Mouse (Mus musculus) intestine, embryonic 15.5 days (tissue): ENCODE measurements around the gene Prune1. TPM values are rescaled to one million over a fixed set of nuclear protein-coding genes. Genes with fewer than 3 reads are reported as not detected.

ENCODE experiments used
- ATAC-seq: fragments of 200-750 bp; cut with Nextera tagmentation; 2 replicates; pipeline ENCODE4 v1.8.0; 2017; ENCODE audit warnings: moderate TSS enrichment, moderate library complexity
- H3K27ac ChIP-seq: fragments of 300-500 bp; sonication (generic); 2 replicates; pipeline ENCODE4 v1.5.1; 2015; ENCODE audit warnings: mild to moderate bottlenecking, inconsistent platforms
- H3K27me3 ChIP-seq: fragments of 300-500 bp; sonication (generic); replicated peaks from 2 replicates; pipeline ENCODE4 v1.6.1; 2015; ENCODE audit warnings: inconsistent platforms
- H3K36me3 ChIP-seq: fragments of 300-500 bp; sonication (generic); 2 replicates; pipeline ENCODE4 v1.6.1; 2015; ENCODE audit warnings: inconsistent platforms
- H3K4me1 ChIP-seq: fragments of 300-500 bp; sonication (generic); replicated peaks from 2 replicates; pipeline ENCODE4 v1.6.1; 2015; ENCODE audit warnings: inconsistent platforms
- H3K4me2 ChIP-seq: fragments of 300-500 bp; sonication (generic); replicated peaks from 2 replicates; pipeline ENCODE4 v1.6.1; 2015; ENCODE audit warnings: mild to moderate bottlenecking, inconsistent platforms
- H3K4me3 ChIP-seq: fragments of 300-500 bp; sonication (generic); replicated peaks from 2 replicates; pipeline ENCODE4 v1.5.1; 2015; ENCODE audit warnings: inconsistent platforms
- H3K9ac ChIP-seq: fragments of 300-500 bp; sonication (generic); 2 replicates; pipeline ENCODE4 v1.6.1; 2015; ENCODE audit warnings: inconsistent platforms
- H3K9me3 ChIP-seq: fragments of 300-500 bp; sonication (generic); 2 replicates; pipeline ENCODE4 v1.6.1; 2016; ENCODE audit warnings: inconsistent platforms
- WGBS: fragments of 180-500 bp; shearing (Covaris S2); methylation state at CpG from one replicate; pipeline ENCODE4 v1.1.7; 2015; 5-methylcytosine and 5-hydroxymethylcytosine counted together
- polyA plus RNA-seq: library from polyadenylated mRNA; unstranded; fragments of >200 nt; fragmentation: Nextera tagmentation; extraction: Ambion mirVana; gene quantifications from 2 replicates; pipeline ENCODE4 v1.2.1, GENCODE M21; 2015

The Prune1 gene
- polyA plus RNA-seq, 1 experiment from 2014 or later: 15.7 TPM

DNA sequence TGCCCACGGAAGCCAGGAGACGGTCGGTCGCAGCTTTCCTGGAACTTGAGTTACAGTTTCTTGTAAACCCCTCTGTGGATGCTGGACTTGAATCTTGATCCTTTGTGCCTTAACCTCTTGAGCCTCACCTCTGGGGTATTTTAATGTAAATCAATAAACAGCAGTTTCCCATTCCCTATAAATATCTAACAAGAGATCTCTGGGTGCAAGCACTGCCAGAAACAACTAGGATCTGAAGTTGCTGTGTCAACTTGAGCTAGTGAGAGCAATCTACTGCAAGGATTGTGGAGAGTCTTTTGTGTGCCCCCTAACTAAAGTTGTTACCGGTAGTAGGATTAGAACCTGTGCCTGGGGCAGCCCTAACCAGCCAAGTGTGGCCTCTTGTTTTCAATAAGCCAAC is 3.5 kb upstream of the Prune1 start:
- no peak for ATAC-seq
- no peaks in the 10 kb centered on the region for H3K9me3 ChIP-seq
- no peak overlapping the region for H3K4me3 ChIP-seq
- peaks cover 15% of the 10 kb centered on the region for H3K4me1 ChIP-seq
- peaks cover 9% of the 10 kb centered on the region for H3K36me3 ChIP-seq
- no peak overlapping the region for H3K27ac ChIP-seq
- H3K4me2 ChIP-seq: no peak overlapping the region
- H3K9ac ChIP-seq: 0 out of 2 replicates have a peak overlapping the region, but pooled peaks have one; percentile 10
- no peaks in the 10 kb centered on the region for H3K27me3 ChIP-seq
- WGBS: 87% methylated on average over 5 of the region's 5 CpGs

DNA sequence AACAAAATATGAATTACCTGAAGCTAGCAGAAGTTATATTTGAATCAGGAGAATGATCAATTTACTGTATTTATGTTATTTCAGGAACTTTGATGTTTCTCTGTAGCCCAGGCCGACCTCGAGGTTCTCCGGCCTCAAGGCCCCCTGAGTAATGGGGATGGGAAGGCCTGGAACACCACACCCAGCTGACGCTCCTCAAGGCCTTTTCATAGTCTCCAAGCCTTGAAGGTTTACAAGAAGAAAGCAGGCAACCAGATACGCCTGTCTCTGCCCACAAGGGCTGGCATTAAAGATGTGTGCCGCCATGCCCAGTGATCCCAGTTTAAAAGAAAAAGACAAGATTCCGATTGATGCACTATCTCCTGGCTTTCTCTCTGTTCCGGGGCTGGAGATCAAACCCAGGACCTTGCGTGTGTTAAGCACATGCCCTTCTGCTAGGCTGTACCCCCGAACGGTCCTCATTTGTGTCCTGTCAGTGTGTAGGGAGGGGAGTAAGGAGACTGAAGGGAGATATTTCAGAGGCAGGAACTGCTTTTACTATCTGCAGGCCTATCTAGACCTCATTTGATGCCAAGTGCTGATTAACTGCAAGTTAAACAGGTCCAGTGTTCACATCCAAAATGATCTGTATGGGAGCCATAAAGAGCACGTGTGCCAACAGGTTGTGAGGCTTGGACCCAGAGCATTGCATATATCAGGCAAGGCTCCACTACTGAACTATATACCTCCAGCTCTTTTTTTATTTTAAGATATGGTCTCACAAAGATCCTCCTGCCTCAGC is 2.8 kb upstream of the Prune1 start:
- 83% methylated on average over 12 of the region's 12 CpGs for WGBS
- Histone ChIP-seq H3K9ac (no peak overlapping the region), H3K4me2 (peak overlapping the region; percentile 79), H3K9me3 (no peaks in the 10 kb centered on the region), H3K27ac (no peak overlapping the region), H3K4me1 (peaks cover 15% of the 10 kb centered on the region), H3K27me3 (no peaks in the 10 kb centered on the region), H3K36me3 (peaks cover 9% of the 10 kb centered on the region), H3K4me3 (peak overlapping the region; percentile 60; the same call in 1 of the 2 replicates)
- no peak for ATAC-seq

DNA sequence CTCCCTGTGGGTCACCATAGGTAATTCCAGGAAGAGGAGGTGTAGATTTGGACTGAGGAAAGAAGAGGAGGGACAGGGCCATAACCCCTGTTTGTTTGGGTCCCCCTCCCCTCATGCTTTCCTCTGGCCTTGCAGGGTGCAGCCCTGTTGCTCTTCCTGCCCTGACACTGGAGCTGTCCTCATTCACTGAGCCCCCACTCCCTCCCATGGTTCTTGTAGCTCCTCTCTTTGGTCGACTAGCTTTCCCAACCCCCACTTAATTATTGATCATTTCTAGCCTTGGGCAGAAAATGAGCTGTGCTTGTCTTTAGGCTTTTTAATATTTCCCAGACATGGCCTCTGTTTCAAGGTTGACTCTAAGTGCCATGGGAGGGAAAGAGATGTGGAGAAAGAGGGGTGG is 2.2 kb upstream of the Prune1 start:
- H3K27ac ChIP-seq: peak overlapping the region; percentile 97
- H3K27me3 ChIP-seq: no peaks in the 10 kb centered on the region
- H3K4me2 ChIP-seq: peak overlapping the region; percentile 79
- WGBS: 0% methylated on average over 1 of the region's 1 CpGs
- ATAC-seq: no peak
- H3K4me1 ChIP-seq: peaks cover 15% of the 10 kb centered on the region
- peak overlapping the region; percentile 60 for H3K4me3 ChIP-seq
- peaks cover 9% of the 10 kb centered on the region for H3K36me3 ChIP-seq
- H3K9me3 ChIP-seq: no peaks in the 10 kb centered on the region
- H3K9ac ChIP-seq: peak overlapping the region; percentile 78

DNA sequence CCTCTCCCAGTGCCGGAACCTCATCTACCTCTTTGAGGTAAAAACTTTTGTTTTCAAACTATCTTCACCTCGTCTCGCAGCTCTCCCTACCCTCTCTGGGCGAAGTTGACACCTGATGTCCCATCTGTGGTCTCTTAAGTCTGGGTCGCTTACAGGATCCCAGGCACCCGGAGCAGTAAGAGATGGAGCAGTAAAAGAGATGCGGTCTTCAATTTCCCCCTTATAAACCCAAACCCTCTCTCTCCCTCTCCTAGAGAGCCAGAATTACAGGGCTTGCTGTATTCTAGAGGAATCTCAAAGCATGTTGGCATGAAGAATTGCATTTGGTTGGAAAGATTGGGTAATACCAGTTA is 1.7 kb upstream of the Prune1 start:
- H3K4me3 ChIP-seq: peak overlapping the region; percentile 60
- peaks cover 15% of the 10 kb centered on the region for H3K4me1 ChIP-seq
- peak overlapping the region; percentile 97 for H3K27ac ChIP-seq
- H3K9me3 ChIP-seq: no peaks in the 10 kb centered on the region
- no peak for ATAC-seq
- peak overlapping the region; percentile 78 for H3K9ac ChIP-seq
- H3K4me2 ChIP-seq: peak overlapping the region; percentile 79
- no peaks in the 10 kb centered on the region for H3K27me3 ChIP-seq
- WGBS: 3% methylated on average over 7 of the region's 7 CpGs
- peaks cover 7% of the 10 kb centered on the region for H3K36me3 ChIP-seq

DNA sequence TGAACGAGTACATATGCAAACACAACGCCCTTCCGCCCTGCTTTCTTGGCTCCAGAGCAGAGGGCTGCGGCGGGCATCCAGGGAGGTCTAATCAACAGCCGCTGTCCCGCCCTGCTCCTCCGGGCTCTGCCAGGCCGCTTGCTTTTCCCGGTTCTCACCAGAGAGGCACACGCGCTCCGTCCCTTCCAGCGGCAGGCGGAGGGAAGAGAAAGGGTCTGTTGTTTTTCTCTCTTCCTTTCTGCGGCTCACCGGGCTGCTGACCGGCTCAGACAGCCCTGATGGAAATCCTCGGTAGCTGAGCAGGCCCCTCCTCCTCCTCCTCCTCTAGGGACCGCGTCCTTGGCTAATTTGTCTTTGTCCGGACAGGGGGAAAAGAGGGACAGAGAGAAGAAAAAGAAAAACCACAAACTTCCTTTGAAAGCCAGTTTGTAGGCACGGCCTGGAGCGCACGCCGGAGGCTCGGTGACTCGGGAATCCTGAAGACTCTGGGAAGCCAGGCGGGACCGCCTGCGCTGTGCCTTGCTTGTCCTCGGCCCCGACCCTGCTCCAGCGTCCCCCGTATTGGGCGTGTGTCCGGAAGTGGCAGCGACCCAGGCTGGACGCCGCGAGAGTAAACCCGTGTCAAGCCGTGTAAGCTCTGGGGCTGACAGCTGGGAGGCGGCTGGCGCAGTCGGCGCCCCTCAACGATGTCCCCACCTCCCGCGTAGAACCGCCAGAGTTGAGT is 1.2 kb upstream of the Prune1 start:
- Histone ChIP-seq H3K27ac (peak overlapping the region; percentile 97), H3K9me3 (no peaks in the 10 kb centered on the region)

DNA sequence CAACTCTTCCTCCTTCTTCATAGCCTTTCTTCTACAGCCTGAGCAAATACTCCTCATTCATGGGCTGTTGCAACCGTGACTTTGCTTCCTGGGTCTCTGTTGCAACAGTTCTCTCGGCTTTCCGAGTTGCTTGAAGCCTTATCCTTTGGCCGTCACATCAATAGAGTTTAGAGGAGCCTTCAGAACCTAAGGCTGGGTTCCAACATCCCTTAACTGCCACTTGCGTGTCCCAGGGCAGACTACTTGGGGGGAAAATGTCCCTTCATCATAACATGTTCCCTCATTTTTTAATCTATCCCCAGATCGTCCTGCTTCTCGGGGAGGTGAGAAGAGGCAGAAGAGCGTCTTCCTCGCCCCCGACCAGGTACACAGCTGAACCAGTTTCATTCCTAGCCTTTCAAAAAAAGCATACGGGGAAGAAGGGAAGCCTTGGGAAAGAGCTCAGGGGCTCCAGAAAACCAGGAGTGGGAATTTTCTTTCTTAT is 547 bp upstream of the Prune1 start:
- Histone ChIP-seq H3K4me2 (peak overlapping the region; percentile 79), H3K27ac (peak overlapping the region; percentile 97), H3K9me3 (no peaks in the 10 kb centered on the region), H3K36me3 (no peaks in the 10 kb centered on the region), H3K27me3 (no peaks in the 10 kb centered on the region), H3K4me3 (peak overlapping the region; percentile 60), H3K4me1 (peaks cover 16% of the 10 kb centered on the region), H3K9ac (peak overlapping the region; percentile 78)
- under 1% methylated on average over 11 of the region's 11 CpGs for WGBS
- ATAC-seq: peak; percentile 14; the same call in 1 of the 2 replicates

More for the DNA sequence above, 1.2 kb upstream of the Prune1 start:
- ATAC-seq: peak; percentile 74
- Histone ChIP-seq H3K9ac (peak overlapping the region; percentile 78), H3K27me3 (no peaks in the 10 kb centered on the region), H3K36me3 (peaks cover 5% of the 10 kb centered on the region; the same call in 1 of the 2 replicates), H3K4me2 (peak overlapping the region; percentile 79), H3K4me1 (peaks cover 15% of the 10 kb centered on the region), H3K4me3 (peak overlapping the region; percentile 60)
- WGBS: under 1% methylated on average over 51 of the region's 51 CpGs

DNA sequence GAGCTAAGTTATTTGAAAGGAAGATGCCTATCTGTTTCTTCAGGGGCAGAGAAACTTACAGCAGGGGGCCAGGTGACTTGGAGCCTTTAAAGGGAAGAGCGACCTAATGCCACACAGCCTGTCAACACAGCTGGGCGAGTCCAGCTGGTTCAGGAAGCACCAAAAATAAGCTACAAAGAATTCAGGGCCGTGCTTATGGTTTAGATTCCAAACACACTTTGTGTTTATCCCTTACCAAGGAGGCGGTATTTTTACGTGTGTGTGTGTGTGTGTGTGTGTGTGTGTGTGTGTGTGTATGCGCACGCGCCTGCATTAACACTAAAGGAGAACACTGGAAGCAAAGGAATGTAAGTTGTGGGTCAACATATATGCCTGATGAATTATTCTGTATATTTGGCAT is 1.1 kb downstream of the Prune1 start:
- peak overlapping the region; percentile 88 for H3K27ac ChIP-seq
- peak overlapping the region; percentile 79 for H3K9ac ChIP-seq
- ATAC-seq: no peak
- H3K9me3 ChIP-seq: no peaks in the 10 kb centered on the region
- H3K27me3 ChIP-seq: no peaks in the 10 kb centered on the region
- peak overlapping the region; percentile 72 for H3K4me3 ChIP-seq
- 8% methylated on average over 8 of the region's 8 CpGs for WGBS
- no peaks in the 10 kb centered on the region for H3K36me3 ChIP-seq
- peak overlapping the region; percentile 79 for H3K4me2 ChIP-seq
- H3K4me1 ChIP-seq: peaks cover 22% of the 10 kb centered on the region

DNA sequence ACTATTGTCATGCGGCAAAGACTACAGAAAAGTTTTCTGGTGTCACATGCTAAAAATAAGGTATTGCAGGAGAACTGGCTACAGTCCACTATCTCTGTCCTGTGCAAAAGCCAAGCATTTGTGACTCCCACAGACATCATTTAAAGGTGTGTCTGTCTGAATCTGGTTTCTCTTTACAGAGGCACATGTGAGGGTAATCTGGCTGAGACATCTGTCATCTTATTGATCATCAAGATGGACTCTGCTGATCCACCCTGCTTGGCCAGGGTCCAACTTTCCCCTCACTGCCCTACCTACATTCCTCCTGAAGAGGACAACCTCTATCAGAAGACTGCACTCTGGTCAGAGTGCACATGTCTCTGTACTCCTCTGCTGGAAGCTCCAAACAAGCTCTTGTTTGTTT is 4.7 kb downstream of the Prune1 start:
- Histone ChIP-seq H3K4me1 (peaks cover 7% of the 10 kb centered on the region; the same call in 1 of the 2 replicates), H3K27me3 (no peaks in the 10 kb centered on the region), H3K9me3 (no peaks in the 10 kb centered on the region), H3K9ac (no peak overlapping the region), H3K36me3 (no peaks in the 10 kb centered on the region), H3K4me2 (no peak overlapping the region), H3K27ac (no peak overlapping the region), H3K4me3 (no peak overlapping the region)
- WGBS: 88% methylated on average over 1 of the region's 1 CpGs
- no peak for ATAC-seq

DNA sequence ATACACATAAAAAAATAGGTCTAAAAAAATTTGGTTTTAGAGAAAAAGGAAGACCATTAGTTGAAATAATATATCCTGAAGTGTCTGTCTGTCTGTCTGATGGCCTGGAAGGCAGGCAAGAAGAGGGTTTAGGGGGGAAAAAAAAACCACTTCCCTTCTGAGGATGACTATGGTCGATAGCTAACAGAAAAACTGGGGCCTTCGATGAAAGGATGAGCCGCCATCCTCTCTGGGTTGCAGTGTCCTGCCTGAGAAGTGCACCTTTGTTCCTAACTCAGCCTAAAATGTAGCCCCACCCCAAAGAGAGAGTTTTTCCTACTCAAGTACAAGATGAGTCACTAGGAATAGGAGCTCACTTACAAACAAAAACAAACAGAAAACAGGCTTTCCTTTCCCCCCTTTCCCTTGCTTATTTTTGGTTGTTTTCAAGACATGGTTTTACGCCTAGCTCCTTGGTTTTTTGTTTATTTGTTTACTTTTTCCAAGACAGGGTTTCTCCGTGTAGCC is 5.4 kb downstream of the Prune1 start:
- no peaks in the 10 kb centered on the region for H3K27me3 ChIP-seq
- no peak overlapping the region for H3K9ac ChIP-seq
- no peak overlapping the region for H3K4me2 ChIP-seq
- H3K4me3 ChIP-seq: no peak overlapping the region
- 65% methylated on average over 5 of the region's 5 CpGs for WGBS
- peaks cover 7% of the 10 kb centered on the region; the same call in 1 of the 2 replicates for H3K4me1 ChIP-seq
- no peaks in the 10 kb centered on the region for H3K36me3 ChIP-seq
- no peak overlapping the region for H3K27ac ChIP-seq
- H3K9me3 ChIP-seq: no peaks in the 10 kb centered on the region
- no peak for ATAC-seq

DNA sequence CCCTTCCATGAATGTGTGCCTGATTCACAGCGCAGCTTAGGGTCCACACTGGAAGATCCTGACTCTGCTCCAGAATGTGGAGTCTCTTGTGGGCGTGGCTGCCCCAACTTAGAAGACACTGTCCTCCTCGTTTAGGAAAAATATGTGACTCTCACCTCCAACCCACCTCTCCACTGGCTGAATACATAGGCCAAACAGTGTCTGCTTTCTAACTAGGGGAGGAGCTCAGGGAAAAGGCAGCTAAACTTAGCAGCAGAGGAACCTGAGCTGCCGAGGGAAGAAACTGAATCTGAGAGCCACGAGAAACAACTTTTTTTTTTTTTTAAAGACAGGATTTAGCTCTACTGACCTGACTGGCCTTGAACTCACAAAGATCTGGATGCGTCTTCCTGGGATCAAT is 6.7 kb downstream of the Prune1 start:
- H3K4me3 ChIP-seq: no peak overlapping the region
- no peaks in the 10 kb centered on the region for H3K9me3 ChIP-seq
- no peaks in the 10 kb centered on the region for H3K36me3 ChIP-seq
- H3K4me1 ChIP-seq: 0 out of 2 replicates have a peak, but pooled peaks cover 7% of the 10 kb centered on the region
- no peaks in the 10 kb centered on the region for H3K27me3 ChIP-seq
- 73% methylated on average over 6 of the region's 6 CpGs for WGBS
- H3K27ac ChIP-seq: no peak overlapping the region
- no peak for ATAC-seq
- H3K9ac ChIP-seq: no peak overlapping the region
- no peak overlapping the region for H3K4me2 ChIP-seq

DNA sequence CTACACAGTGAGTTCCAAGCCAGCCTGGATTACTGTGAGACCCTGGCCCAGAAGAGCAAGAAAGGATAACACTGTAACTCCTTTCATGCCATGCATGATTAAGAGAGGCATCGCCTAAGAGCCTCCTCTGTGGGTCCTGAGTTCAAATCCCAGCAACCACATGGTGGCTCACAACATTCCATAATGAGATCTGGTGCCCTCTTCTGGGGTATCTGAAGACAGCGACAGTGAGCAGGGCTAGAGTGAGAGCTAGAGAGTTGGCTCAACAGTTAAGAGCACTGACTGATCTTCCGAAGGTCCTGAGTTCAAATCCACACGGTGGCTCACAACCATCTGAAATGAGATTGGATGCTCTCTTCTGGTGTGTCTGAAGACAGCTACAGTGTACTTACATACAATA is 7.4 kb downstream of the Prune1 start:
- ATAC-seq: no peak
- Histone ChIP-seq H3K4me3 (no peak overlapping the region), H3K9me3 (no peaks in the 10 kb centered on the region), H3K9ac (no peak overlapping the region), H3K4me2 (no peak overlapping the region), H3K27ac (no peak overlapping the region), H3K4me1 (0 out of 2 replicates have a peak, but pooled peaks cover 7% of the 10 kb centered on the region), H3K27me3 (no peaks in the 10 kb centered on the region), H3K36me3 (no peaks in the 10 kb centered on the region)
- WGBS: 93% methylated on average over 4 of the region's 4 CpGs

DNA sequence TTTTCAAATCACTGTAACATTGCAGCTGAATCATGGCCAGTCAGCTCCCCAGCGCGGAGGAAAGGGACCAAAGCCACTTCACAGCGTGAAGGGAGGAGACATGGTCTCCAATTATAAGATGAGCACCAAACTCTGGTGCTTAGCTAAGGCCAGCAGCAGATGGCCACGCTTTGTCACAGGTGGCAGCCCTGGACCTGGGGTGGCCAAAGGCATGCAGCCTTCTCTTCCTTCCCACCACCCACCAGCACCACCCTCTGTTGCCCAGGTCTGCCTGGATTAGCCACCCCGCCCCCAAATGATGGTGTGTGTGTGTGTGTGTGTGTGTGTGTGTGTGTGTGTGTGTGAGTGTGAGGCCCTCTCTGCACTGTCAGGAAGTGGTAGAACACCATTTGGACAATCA is 8.4 kb downstream of the Prune1 start:
- Histone ChIP-seq H3K27me3 (no peaks in the 10 kb centered on the region), H3K27ac (no peak overlapping the region), H3K4me3 (no peak overlapping the region), H3K4me1 (0 out of 2 replicates have a peak, but pooled peaks cover 7% of the 10 kb centered on the region), H3K36me3 (no peaks in the 10 kb centered on the region), H3K9ac (no peak overlapping the region), H3K9me3 (no peaks in the 10 kb centered on the region), H3K4me2 (no peak overlapping the region)
- 89% methylated on average over 5 of the region's 5 CpGs for WGBS
- no peak for ATAC-seq
